Mouse (Mus musculus): Measurements from ENCODE around the gene Pagr1a.

GRCm38 (mm10) chr7:127031244-127031643 lies 14.1 kb upstream of the Pagr1a start:
- TF ChIP-seq CTCF (IDR thresholded peaks at IDR 0.05; ENCODE audit: low read depth) = no peak
- TF ChIP-seq EP300 (IDR thresholded peaks at IDR 0.05; ENCODE audit: low read depth) = no peak
